Mouse (Mus musculus): ENCODE data around the gene Cd300lg. TPM values are rescaled to one million over a fixed set of nuclear protein-coding genes. Genes with fewer than 3 reads are reported as not detected.

Gene Cd300lg
- total and polyA plus RNA-seq, 2 experiments from 2014 or later: 0.05 to 0.40 TPM

DNA sequence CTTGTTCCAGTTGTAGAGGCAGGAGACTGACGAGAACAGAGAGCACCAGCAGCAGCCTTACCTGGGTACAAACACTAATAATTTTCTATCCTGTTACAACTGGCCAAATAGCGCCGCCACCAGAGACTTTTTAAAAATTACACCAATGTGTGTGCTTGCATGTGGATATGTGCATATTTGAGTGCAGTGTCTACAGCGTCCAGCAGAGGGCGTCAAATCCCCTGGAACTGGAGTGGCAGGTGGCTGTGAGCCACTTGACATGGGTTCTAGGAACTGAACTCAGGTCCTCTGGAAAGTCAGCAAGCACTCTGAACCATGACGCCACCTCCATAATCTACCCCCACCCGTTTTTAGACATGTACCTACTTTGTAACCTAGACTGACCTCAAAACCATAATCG is 37.1 kb upstream of the Cd300lg start:
- peak; percentile 67 for TF ChIP-seq CTCF (IDR thresholded peaks at IDR 0.05; ENCODE audit: low read depth)
- H3K27ac ChIP-seq: no peak overlapping the region
- 92% methylated on average over 8 of the region's 8 CpGs for WGBS
- DNase-seq (ENCODE audit: low spot score) (no peak), ATAC-seq (no peak)
- peaks cover 23% of the 10 kb centered on the region; the same call in 1 of the 2 replicates for H3K36me3 ChIP-seq (ENCODE audit: insufficient read depth, low read length)
- no peak overlapping the region for H3K4me2 ChIP-seq (ENCODE audit: low read depth, low read length)
- no peaks in the 10 kb centered on the region for H3K9me3 ChIP-seq (ENCODE audit: low read length)
- no peak overlapping the region for H3K4me3 ChIP-seq (ENCODE audit: low read length)
- no peaks in the 10 kb centered on the region for H3K4me1 ChIP-seq (ENCODE audit: insufficient read depth, low read length)
- H3K9ac ChIP-seq (replicated peaks; ENCODE audit: low read length): no peak overlapping the region
- no peaks in the 10 kb centered on the region for H3K27me3 ChIP-seq (ENCODE audit: insufficient read depth, low read length)

GRCm38 (mm10) chr11:102006271-102006670 is 35.0 kb upstream of the Cd300lg start:
- Histone ChIP-seq H3K27ac (no peak overlapping the region), H3K27me3 (ENCODE audit: insufficient read depth, low read length) (no peaks in the 10 kb centered on the region), H3K4me2 (ENCODE audit: low read depth, low read length) (no peak overlapping the region), H3K4me1 (ENCODE audit: insufficient read depth, low read length) (0 out of 2 replicates have a peak, but pooled peaks cover 4% of the 10 kb centered on the region), H3K9me3 (ENCODE audit: low read length) (no peaks in the 10 kb centered on the region), H3K36me3 (ENCODE audit: insufficient read depth, low read length) (peaks cover 19% of the 10 kb centered on the region; the same call in 1 of the 2 replicates), H3K9ac (replicated peaks; ENCODE audit: low read length) (no peak overlapping the region), H3K4me3 (ENCODE audit: low read length) (no peak overlapping the region)
- DNase-seq (ENCODE audit: low spot score) (no peak), ATAC-seq (no peak)
- WGBS: 39% methylated on average over 9 of the region's 9 CpGs
- no peak for TF ChIP-seq CTCF (IDR thresholded peaks at IDR 0.05; ENCODE audit: low read depth)

DNA sequence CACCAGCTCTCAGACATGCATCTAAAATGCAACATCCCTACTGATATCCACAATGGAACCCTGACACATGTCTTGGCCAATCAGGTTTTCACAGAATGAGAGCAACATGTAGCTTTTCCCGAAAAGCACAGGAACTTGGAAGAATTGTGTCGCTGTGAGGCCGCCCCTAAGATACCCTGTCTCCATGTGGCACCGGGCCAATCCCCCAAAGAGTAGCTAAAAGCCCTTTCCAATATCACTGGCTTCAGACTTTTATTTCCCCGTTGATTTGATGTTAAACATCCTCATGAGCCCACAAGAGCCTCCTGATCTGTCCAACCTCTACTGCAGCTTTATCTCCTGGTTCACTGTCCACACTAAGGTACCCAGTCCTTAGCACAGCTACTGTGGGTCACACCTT is 34.6 kb upstream of the Cd300lg start:
- no peak overlapping the region for H3K4me2 ChIP-seq (ENCODE audit: low read depth, low read length)
- H3K27ac ChIP-seq: no peak overlapping the region
- 0 out of 2 replicates have a peak, but pooled peaks cover 4% of the 10 kb centered on the region for H3K4me1 ChIP-seq (ENCODE audit: insufficient read depth, low read length)
- ATAC-seq: no peak
- 46% methylated on average over 5 of the region's 5 CpGs for WGBS
- H3K9me3 ChIP-seq (ENCODE audit: low read length): no peaks in the 10 kb centered on the region
- peaks cover 19% of the 10 kb centered on the region; the same call in 1 of the 2 replicates for H3K36me3 ChIP-seq (ENCODE audit: insufficient read depth, low read length)
- H3K9ac ChIP-seq (replicated peaks; ENCODE audit: low read length): no peak overlapping the region
- no peak overlapping the region for H3K4me3 ChIP-seq (ENCODE audit: low read length)
- TF ChIP-seq CTCF (IDR thresholded peaks at IDR 0.05; ENCODE audit: low read depth): no peak
- no peaks in the 10 kb centered on the region for H3K27me3 ChIP-seq (ENCODE audit: insufficient read depth, low read length)
- no peak for DNase-seq (ENCODE audit: low spot score)

- H3K36me3 ChIP-seq (ENCODE audit: insufficient read depth, low read length): peaks cover 23% of the 10 kb centered on the region; the same call in 1 of the 2 replicates
Observed at GRCm38 (mm10) chr11:102008372-102008771, 32.9 kb upstream of the Cd300lg start.

DNA sequence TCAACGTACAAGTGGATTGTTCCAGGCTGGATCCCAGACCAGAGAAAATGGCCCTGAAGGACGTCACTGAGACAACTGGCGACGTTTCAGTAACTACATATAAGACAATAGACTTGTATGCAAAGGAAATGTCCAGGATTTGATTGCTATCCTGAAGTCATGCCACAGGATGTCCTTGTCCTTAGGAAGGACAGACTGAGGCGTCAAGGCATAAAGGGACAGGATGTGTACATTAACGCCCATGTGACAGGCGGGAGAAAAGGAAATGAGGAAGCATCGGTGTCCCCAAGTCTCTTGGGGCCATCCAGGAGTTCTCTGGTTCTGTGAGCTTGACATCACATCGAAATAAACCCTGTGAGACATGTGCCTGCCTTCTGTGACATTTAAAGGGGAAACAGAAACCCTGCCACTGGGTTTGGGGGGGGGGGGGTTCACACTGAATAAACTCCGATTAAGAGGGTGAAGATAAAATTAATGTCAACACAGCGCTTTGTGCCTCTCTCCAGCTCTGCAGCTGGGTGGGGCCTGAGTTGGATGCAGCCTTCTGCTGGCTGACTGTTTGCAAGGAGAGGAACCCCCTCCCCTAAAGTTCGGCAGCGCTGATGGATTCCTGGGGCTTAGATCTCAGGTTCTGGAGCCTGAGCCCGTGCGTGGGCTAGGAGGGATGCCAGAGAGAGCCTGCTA is 32.2 kb upstream of the Cd300lg start:
- H3K9me3 ChIP-seq (ENCODE audit: low read length): no peaks in the 10 kb centered on the region
- H3K36me3 ChIP-seq (ENCODE audit: insufficient read depth, low read length): peaks cover 23% of the 10 kb centered on the region; the same call in 1 of the 2 replicates
- H3K4me2 ChIP-seq (ENCODE audit: low read depth, low read length): no peak overlapping the region
- H3K4me3 ChIP-seq (ENCODE audit: low read length): no peak overlapping the region
- 0 out of 2 replicates have a peak, but pooled peaks cover 4% of the 10 kb centered on the region for H3K4me1 ChIP-seq (ENCODE audit: insufficient read depth, low read length)
- no peak for ATAC-seq
- H3K27me3 ChIP-seq (ENCODE audit: insufficient read depth, low read length): no peaks in the 10 kb centered on the region
- H3K9ac ChIP-seq (replicated peaks; ENCODE audit: low read length): no peak overlapping the region
- TF ChIP-seq CTCF (IDR thresholded peaks at IDR 0.05; ENCODE audit: low read depth): no peak
- H3K27ac ChIP-seq: peak overlapping the region; percentile 74
- DNase-seq (ENCODE audit: low spot score): no peak
- 74% methylated on average over 15 of the region's 15 CpGs for WGBS

More at GRCm38 (mm10) chr11:102008372-102008771, 32.9 kb upstream of the Cd300lg start:
- Histone ChIP-seq H3K27me3 (ENCODE audit: insufficient read depth, low read length) (no peaks in the 10 kb centered on the region), H3K9ac (replicated peaks; ENCODE audit: low read length) (no peak overlapping the region), H3K4me3 (ENCODE audit: low read length) (no peak overlapping the region), H3K9me3 (ENCODE audit: low read length) (no peaks in the 10 kb centered on the region), H3K4me1 (ENCODE audit: insufficient read depth, low read length) (0 out of 2 replicates have a peak, but pooled peaks cover 4% of the 10 kb centered on the region), H3K27ac (no peak overlapping the region), H3K4me2 (ENCODE audit: low read depth, low read length) (no peak overlapping the region)
- 93% methylated on average over 8 of the region's 8 CpGs for WGBS
- no peak for TF ChIP-seq CTCF (IDR thresholded peaks at IDR 0.05; ENCODE audit: low read depth)
- no peak for DNase-seq (ENCODE audit: low spot score)
- ATAC-seq: no peak

DNA sequence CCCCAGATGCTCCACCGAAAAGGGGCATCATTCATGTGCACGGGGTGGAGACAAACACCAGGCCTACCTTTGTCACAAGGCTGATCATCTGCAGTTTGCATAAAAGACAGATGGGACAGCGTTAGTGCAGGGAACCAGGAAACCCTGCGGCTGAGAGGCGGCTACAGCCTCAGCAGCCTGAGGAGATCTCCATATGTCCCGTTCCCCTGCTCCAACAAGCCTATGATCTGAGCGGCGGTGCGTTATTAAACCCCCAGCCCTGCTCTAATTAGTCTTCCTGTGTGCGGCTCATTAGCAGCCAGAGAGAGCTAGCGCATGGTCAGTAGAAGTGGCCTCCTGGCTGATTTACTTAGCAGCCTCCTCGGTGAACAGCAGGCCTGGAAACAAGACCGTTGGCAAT is 31.2 kb upstream of the Cd300lg start:
- ATAC-seq: peak; percentile 87
- H3K4me2 ChIP-seq (ENCODE audit: low read depth, low read length): no peak overlapping the region
- H3K36me3 ChIP-seq (ENCODE audit: insufficient read depth, low read length): peaks cover 23% of the 10 kb centered on the region; the same call in 1 of the 2 replicates

DNA sequence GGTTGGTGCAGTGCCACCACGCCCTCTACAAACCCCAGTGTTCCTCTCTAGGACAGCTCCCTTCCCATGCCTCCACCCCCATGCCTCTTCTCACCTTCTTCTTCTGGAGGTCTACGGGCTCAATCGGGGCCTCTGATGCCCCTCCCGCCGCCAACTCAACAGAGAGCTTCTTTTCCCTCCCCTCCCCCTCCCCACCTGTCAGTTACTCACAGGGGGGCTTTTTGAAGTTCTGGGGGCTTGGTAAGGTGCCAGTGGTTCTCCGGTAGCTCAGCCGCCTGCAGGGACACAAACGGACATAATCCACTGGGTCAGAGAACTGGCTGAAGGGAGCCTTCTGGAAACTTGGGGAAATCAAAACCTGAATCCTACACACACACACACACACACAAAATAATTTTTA is 29.8 kb upstream of the Cd300lg start:
- H3K36me3 ChIP-seq (ENCODE audit: insufficient read depth, low read length): peaks cover 23% of the 10 kb centered on the region; the same call in 1 of the 2 replicates
- TF ChIP-seq CTCF (IDR thresholded peaks at IDR 0.05; ENCODE audit: low read depth): no peak
- no peaks in the 10 kb centered on the region for H3K9me3 ChIP-seq (ENCODE audit: low read length)
- no peak overlapping the region for H3K27ac ChIP-seq
- H3K9ac ChIP-seq (replicated peaks; ENCODE audit: low read length): no peak overlapping the region
- H3K27me3 ChIP-seq (ENCODE audit: insufficient read depth, low read length): no peaks in the 10 kb centered on the region
- H3K4me1 ChIP-seq (ENCODE audit: insufficient read depth, low read length): 0 out of 2 replicates have a peak, but pooled peaks cover 4% of the 10 kb centered on the region
- ATAC-seq (no peak), DNase-seq (ENCODE audit: low spot score) (no peak)
- no peak overlapping the region for H3K4me2 ChIP-seq (ENCODE audit: low read depth, low read length)
- H3K4me3 ChIP-seq (ENCODE audit: low read length): no peak overlapping the region
- 59% methylated on average over 8 of the region's 8 CpGs for WGBS

More for the DNA sequence above, 31.2 kb upstream of the Cd300lg start:
- Histone ChIP-seq H3K4me3 (ENCODE audit: low read length) (no peak overlapping the region), H3K4me1 (ENCODE audit: insufficient read depth, low read length) (0 out of 2 replicates have a peak, but pooled peaks cover 4% of the 10 kb centered on the region), H3K27ac (peak overlapping the region; percentile 74), H3K9me3 (ENCODE audit: low read length) (no peaks in the 10 kb centered on the region), H3K27me3 (ENCODE audit: insufficient read depth, low read length) (no peaks in the 10 kb centered on the region), H3K9ac (replicated peaks; ENCODE audit: low read length) (peak overlapping the region; percentile 21; the same call in 1 of the 2 replicates)
- TF ChIP-seq CTCF (IDR thresholded peaks at IDR 0.05; ENCODE audit: low read depth): no peak
- peak; percentile 82 for DNase-seq (ENCODE audit: low spot score)
- WGBS: 31% methylated on average over 13 of the region's 13 CpGs

Measured in hindbrain, postnatal 0 days (tissue).